Mouse (Mus musculus): Measurements from ENCODE around the gene Tmem62. TPM values are rescaled to one million over a fixed set of nuclear protein-coding genes. Genes with fewer than 3 reads are reported as not detected.
"Not testable (repeated sequence)": the region's sequence is repeated elsewhere in the genome, so short reads cannot be mapped to it uniquely, and the experiment has no call there.

Gene Tmem62
- polyA plus RNA-seq, 1 experiment from 2014 or later = 6.2 TPM

DNA sequence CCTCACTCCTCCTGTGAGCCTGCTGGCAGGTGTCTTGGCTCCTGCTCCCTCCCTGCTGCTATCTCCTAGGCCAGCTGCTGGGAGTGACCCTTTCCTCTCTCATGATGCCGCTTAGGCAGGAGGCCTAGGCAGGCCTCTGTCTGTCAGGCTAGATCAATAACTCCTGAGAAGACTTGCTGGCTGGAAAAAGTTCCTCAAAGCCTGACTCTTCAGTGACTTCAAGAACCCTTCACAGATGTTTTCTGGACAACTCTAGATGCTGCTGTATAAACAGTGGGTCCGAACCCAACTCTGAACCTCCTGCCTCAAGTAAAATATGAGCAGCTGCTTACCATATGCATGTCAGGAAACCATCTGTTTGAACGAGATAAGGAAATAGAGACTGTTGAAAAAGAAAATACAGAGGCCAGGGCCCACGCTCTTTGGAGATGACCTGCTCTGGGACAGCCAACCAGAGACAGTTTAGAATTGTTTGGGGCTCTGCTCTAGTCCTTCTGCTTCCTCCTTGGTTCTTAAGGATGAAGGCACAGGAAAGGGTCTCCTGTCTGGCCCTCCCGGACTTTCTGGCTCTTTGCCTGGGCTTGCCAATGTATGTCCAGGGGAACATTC, 60.0 kb downstream of the Tmem62 start, which contains the start of gene Epb42:
TSS of gene Epb42 (minus strand) at position 340 of the 609 bp plus-strand sequence.
- no peak within 1 kb of the TSS for H3K4me2 ChIP-seq
- no peak within 1 kb of the TSS for H3K4me3 ChIP-seq (ENCODE audit: low read depth, low read length)
- H3K27ac ChIP-seq (ENCODE audit: low read depth, low read length) = no peak within 1 kb of the TSS
- H3K36me3 ChIP-seq (ENCODE audit: control insufficient read depth, insufficient read depth, low read length) = no peaks in the 10 kb centered on the region
- H3K4me1 ChIP-seq (ENCODE audit: control insufficient read depth, insufficient read depth, low read length) = no peaks in the 10 kb centered on the region
- 66% methylated on average over 5 of the region's 5 CpGs for WGBS
- H3K27me3 ChIP-seq (ENCODE audit: control insufficient read depth, insufficient read depth, low read length) = no peaks in the 10 kb centered on the region
- no peak for ATAC-seq (ENCODE audit: low FRiP score)
- DNase-seq (ENCODE audit: low spot score, missing footprints) = no peak
- no peaks in the 10 kb centered on the region for H3K9me3 ChIP-seq (ENCODE audit: control insufficient read depth, low read length)
- H3K9ac ChIP-seq (ENCODE audit: low read length) = no peak within 1 kb of the TSS

- DNase-seq (ENCODE audit: low spot score, missing footprints); ATAC-seq (ENCODE audit: low FRiP score); H3K4me3 ChIP-seq (ENCODE audit: low read depth, low read length); H3K9me3 ChIP-seq (ENCODE audit: control insufficient read depth, low read length); H3K4me2 ChIP-seq; H3K36me3 ChIP-seq (ENCODE audit: control insufficient read depth, insufficient read depth, low read length); H3K4me1 ChIP-seq (ENCODE audit: control insufficient read depth, insufficient read depth, low read length); H3K27me3 ChIP-seq (ENCODE audit: control insufficient read depth, insufficient read depth, low read length); H3K9ac ChIP-seq (ENCODE audit: low read length); H3K27ac ChIP-seq (ENCODE audit: low read depth, low read length): not testable (repeated sequence)
- 92% methylated on average over 1 of the region's 1 CpGs for WGBS
These were observed 62.0 kb downstream of the Tmem62 start for GRCm38 (mm10) chr2:121038851-121039250.

GRCm38 (mm10) chr2:121039382-121039781, 62.6 kb downstream of the Tmem62 start:
- H3K36me3 ChIP-seq (ENCODE audit: control insufficient read depth, insufficient read depth, low read length) = no peaks in the 10 kb centered on the region
- WGBS = 98% methylated on average over 1 of the region's 1 CpGs
- ATAC-seq (ENCODE audit: low FRiP score) (no peak), DNase-seq (ENCODE audit: low spot score, missing footprints) (no peak)
- H3K4me2 ChIP-seq = no peak overlapping the region
- no peaks in the 10 kb centered on the region for H3K27me3 ChIP-seq (ENCODE audit: control insufficient read depth, insufficient read depth, low read length)
- H3K27ac ChIP-seq (ENCODE audit: low read depth, low read length) = no peak overlapping the region
- H3K4me3 ChIP-seq (ENCODE audit: low read depth, low read length) = no peak overlapping the region
- no peaks in the 10 kb centered on the region for H3K9me3 ChIP-seq (ENCODE audit: control insufficient read depth, low read length)
- H3K4me1 ChIP-seq (ENCODE audit: control insufficient read depth, insufficient read depth, low read length) = no peaks in the 10 kb centered on the region
- no peak overlapping the region for H3K9ac ChIP-seq (ENCODE audit: low read length)

DNA sequence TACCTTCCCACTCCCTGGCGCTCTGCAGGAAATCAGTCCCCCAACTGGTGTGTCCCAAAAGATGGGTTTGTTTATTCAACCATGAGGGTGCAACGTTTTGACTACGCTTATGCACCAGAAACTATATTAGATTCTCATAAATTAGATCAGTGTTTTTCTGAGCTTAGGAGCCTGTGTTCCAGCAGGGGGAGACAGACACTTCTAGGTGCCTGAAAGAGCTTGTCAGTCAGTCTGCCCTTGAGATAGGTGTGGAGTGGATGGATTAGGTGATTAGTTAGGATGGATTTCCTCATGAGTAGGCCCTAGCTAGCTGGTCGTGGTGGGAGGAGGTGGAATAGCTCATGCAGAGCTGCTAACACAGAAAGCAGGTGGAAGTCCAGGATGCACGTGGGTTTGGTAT, 64.3 kb downstream of the Tmem62 start:
- Histone ChIP-seq H3K9me3 (ENCODE audit: control insufficient read depth, low read length) (no peaks in the 10 kb centered on the region), H3K27me3 (ENCODE audit: control insufficient read depth, insufficient read depth, low read length) (no peaks in the 10 kb centered on the region), H3K4me1 (ENCODE audit: control insufficient read depth, insufficient read depth, low read length) (no peaks in the 10 kb centered on the region), H3K4me3 (ENCODE audit: low read depth, low read length) (no peak overlapping the region), H3K27ac (ENCODE audit: low read depth, low read length) (no peak overlapping the region), H3K9ac (ENCODE audit: low read length) (no peak overlapping the region), H3K4me2 (no peak overlapping the region), H3K36me3 (ENCODE audit: control insufficient read depth, insufficient read depth, low read length) (no peaks in the 10 kb centered on the region)
- 55% methylated on average over 5 of the region's 5 CpGs for WGBS
- ATAC-seq (ENCODE audit: low FRiP score) = no peak
- DNase-seq (ENCODE audit: low spot score, missing footprints) = no peak

DNA sequence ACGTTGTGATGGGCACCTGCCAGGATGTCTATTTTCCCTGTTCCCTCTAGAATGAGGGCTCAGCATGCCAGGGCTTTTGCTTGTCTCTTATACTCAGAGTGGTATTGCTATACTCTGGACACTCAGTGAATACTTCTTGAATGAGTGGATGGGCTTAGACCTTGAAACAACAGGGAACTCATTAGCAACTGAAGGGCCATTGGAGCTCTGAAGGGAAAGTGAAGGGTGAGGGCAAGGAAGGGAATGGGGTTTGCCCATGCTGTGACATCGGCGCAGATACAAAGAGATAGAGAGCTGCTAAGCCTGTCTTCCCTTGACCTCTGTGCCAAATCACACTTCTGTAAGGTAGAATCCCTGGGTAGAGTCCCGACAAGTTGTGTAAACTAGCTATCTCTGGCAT, 68.8 kb downstream of the Tmem62 start:
- Histone ChIP-seq H3K9ac (ENCODE audit: low read length) (no peak overlapping the region), H3K9me3 (ENCODE audit: control insufficient read depth, low read length) (no peaks in the 10 kb centered on the region), H3K4me2 (no peak overlapping the region), H3K36me3 (ENCODE audit: control insufficient read depth, insufficient read depth, low read length) (no peaks in the 10 kb centered on the region), H3K27me3 (ENCODE audit: control insufficient read depth, insufficient read depth, low read length) (no peaks in the 10 kb centered on the region), H3K4me3 (ENCODE audit: low read depth, low read length) (no peak overlapping the region), H3K4me1 (ENCODE audit: control insufficient read depth, insufficient read depth, low read length) (no peaks in the 10 kb centered on the region), H3K27ac (ENCODE audit: low read depth, low read length) (no peak overlapping the region)
- ATAC-seq (ENCODE audit: low FRiP score) (no peak), DNase-seq (ENCODE audit: low spot score, missing footprints) (no peak)
- 79% methylated on average over 4 of the region's 4 CpGs for WGBS

DNA sequence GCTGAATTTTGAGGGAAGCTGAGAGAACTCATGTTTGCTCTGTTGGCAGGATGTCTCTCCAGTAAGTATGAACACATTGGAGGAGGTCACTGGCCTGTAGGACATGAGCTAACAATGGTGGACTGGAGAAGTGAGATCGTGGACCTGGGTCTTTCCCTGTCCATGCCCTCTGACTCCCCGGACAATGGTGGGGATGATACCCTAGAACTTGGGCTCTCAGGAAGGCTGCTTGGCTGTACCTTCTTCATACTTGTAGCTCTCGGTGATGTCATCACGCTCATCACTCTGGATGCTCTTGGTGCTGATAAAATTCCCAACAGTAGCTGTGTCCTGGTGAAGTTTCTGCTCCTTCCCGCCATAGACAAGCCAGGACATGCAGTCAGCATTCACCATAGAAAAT, 75.4 kb downstream of the Tmem62 start:
- Histone ChIP-seq H3K9me3 (ENCODE audit: control insufficient read depth, low read length) (no peaks in the 10 kb centered on the region), H3K4me3 (ENCODE audit: low read depth, low read length) (no peak overlapping the region), H3K9ac (ENCODE audit: low read length) (no peak overlapping the region), H3K36me3 (ENCODE audit: control insufficient read depth, insufficient read depth, low read length) (no peaks in the 10 kb centered on the region), H3K27me3 (ENCODE audit: control insufficient read depth, insufficient read depth, low read length) (no peaks in the 10 kb centered on the region), H3K4me1 (ENCODE audit: control insufficient read depth, insufficient read depth, low read length) (no peaks in the 10 kb centered on the region), H3K27ac (ENCODE audit: low read depth, low read length) (no peak overlapping the region), H3K4me2 (no peak overlapping the region)
- ATAC-seq (ENCODE audit: low FRiP score) (no peak), DNase-seq (ENCODE audit: low spot score, missing footprints) (no peak)
- 87% methylated on average over 5 of the region's 5 CpGs for WGBS

DNA sequence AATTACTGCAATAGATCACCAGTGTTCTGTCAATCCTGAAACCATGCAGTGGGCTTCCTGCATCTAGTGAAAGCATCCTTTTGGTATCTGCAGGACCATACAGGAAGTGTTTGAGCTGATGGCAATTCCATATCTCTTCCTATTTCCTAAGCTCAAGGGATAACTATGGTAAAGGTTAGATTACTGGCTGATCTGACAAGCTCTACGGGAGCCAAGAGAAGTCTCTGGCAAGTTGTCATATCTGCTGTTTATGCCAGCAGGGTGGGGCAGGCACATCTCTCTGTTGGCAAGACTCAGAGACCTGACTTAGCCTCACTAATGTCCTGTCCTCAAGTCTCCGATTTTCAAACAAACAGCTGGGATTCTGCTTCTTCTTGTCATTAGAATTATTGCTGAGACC, 77.2 kb downstream of the Tmem62 start:
- Histone ChIP-seq H3K4me1 (ENCODE audit: control insufficient read depth, insufficient read depth, low read length) (no peaks in the 10 kb centered on the region), H3K36me3 (ENCODE audit: control insufficient read depth, insufficient read depth, low read length) (no peaks in the 10 kb centered on the region), H3K27ac (ENCODE audit: low read depth, low read length) (no peak overlapping the region), H3K9ac (ENCODE audit: low read length) (no peak overlapping the region), H3K4me3 (ENCODE audit: low read depth, low read length) (no peak overlapping the region), H3K4me2 (no peak overlapping the region), H3K27me3 (ENCODE audit: control insufficient read depth, insufficient read depth, low read length) (no peaks in the 10 kb centered on the region), H3K9me3 (ENCODE audit: control insufficient read depth, low read length) (no peaks in the 10 kb centered on the region)
- 86% methylated on average over 2 of the region's 2 CpGs for WGBS
- ATAC-seq (ENCODE audit: low FRiP score) (no peak), DNase-seq (ENCODE audit: low spot score, missing footprints) (no peak)

GRCm38 (mm10) chr2:121055915-121056314, 79.1 kb downstream of the Tmem62 start:
- H3K27me3 ChIP-seq (ENCODE audit: control insufficient read depth, insufficient read depth, low read length) = no peaks in the 10 kb centered on the region
- no peak for ATAC-seq (ENCODE audit: low FRiP score)
- no peak overlapping the region for H3K4me2 ChIP-seq
- H3K9ac ChIP-seq (ENCODE audit: low read length) = no peak overlapping the region
- H3K4me3 ChIP-seq (ENCODE audit: low read depth, low read length) = no peak overlapping the region
- H3K9me3 ChIP-seq (ENCODE audit: control insufficient read depth, low read length) = no peaks in the 10 kb centered on the region
- H3K36me3 ChIP-seq (ENCODE audit: control insufficient read depth, insufficient read depth, low read length) = no peaks in the 10 kb centered on the region
- no peaks in the 10 kb centered on the region for H3K4me1 ChIP-seq (ENCODE audit: control insufficient read depth, insufficient read depth, low read length)
- no peak overlapping the region for H3K27ac ChIP-seq (ENCODE audit: low read depth, low read length)
- DNase-seq (ENCODE audit: low spot score, missing footprints) = no peak
- 86% methylated on average over 6 of the region's 6 CpGs for WGBS

Measured in midbrain, embryonic 11.5 days (tissue).